Mouse (Mus musculus) CH12.LX (cell line): ENCODE measurements around the gene Gm49333.

Experiments
- CTCF ChIP-seq, 2 experiments: IDR thresholded peaks in 1 of 2; conservative IDR thresholded peaks in 1 of 2; 2 replicates each; pipeline ENCODE4 v1.5.1; 2011 to 2012; ENCODE audit warnings: low read depth in 2 of 2, low read length in 2 of 2, improper control_type of control experiment in 1 of 2, inconsistent platforms in 1 of 2, mild to moderate bottlenecking in 1 of 2, moderate library complexity in 1 of 2
- HCFC1 ChIP-seq: IDR thresholded peaks from 2 replicates; pipeline ENCODE4 v1.6.1; 2012; ENCODE audit warnings: low read depth, mild to moderate bottlenecking, inconsistent platforms, low read length, improper control_type of control experiment
- ZKSCAN1 ChIP-seq: IDR thresholded peaks from 2 replicates; pipeline ENCODE4 v1.6.1; 2012; ENCODE audit warnings: low read depth, inconsistent platforms, low read length, improper control_type of control experiment, borderline replicate concordance

- TF ChIP-seq CTCF (conservative IDR thresholded peaks at IDR 0.05 in 1 of 2, IDR thresholded peaks at IDR 0.05 in 1 of 2; ENCODE audit: low read depth in 2 of 2, low read length in 2 of 2) (no peak), HCFC1 (no peak), ZKSCAN1 (no peak)
Observed at GRCm38 (mm10) chr16:20628871-20629391, 17.5 kb downstream of the Gm49333 start.
